Mouse (Mus musculus) embryonic fibroblast, embryonic 13.5 days (primary cell): ENCODE measurements around the gene Lgals1.

Experiments
- CTCF ChIP-seq: IDR thresholded peaks from 2 replicates; pipeline ENCODE4 v1.5.1; 2011; ENCODE audit warnings: mild to moderate bottlenecking, control low read depth, low read length, moderate library complexity, borderline replicate concordance; ENCODE audit not compliant: insufficient read depth
- POLR2A ChIP-seq: IDR thresholded peaks from 2 replicates; pipeline ENCODE4 v1.6.1; 2011; ENCODE audit warnings: low read depth, mild to moderate bottlenecking, control low read depth, low read length, moderate library complexity

- TF ChIP-seq CTCF: no peak
- no peak for TF ChIP-seq POLR2A
Observed at GRCm38 (mm10) chr15:78948883-78949282, 22.4 kb downstream of the Lgals1 start.
